Mouse (Mus musculus): Measurements from ENCODE around the gene Olfr643. TPM values are rescaled to one million over a fixed set of nuclear protein-coding genes. Genes with fewer than 3 reads are reported as not detected.
"Not testable (repeated sequence)": the region's sequence is repeated elsewhere in the genome, so short reads cannot be mapped to it uniquely, and the experiment has no call there.

Olfr643 gene
- total and polyA plus RNA-seq, 2 experiments from 2014 or later = not detected

DNA sequence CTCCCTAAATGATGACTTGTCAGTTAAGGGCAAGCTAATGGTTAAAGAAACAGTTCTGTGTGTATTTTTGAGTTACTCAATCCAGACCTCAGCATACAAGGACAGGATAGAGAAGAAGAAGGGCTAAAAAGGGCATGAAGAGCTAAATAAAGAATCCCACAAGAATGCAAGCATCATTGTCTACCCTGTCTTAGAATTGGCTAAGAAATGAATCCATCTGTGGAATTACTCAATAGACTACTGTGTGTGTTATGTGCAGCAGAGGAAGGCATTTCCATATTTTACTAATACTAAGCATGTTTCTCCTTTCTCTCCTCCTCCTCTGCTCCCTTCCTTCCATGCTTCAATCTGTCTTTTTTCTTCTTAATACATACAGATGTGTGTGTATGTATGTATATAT is 138.1 kb downstream of the Olfr643 start:
- ATAC-seq (ENCODE audit: low FRiP score) (no peak), DNase-seq (ENCODE audit: low spot score) (no peak)
- Histone ChIP-seq H3K4me1 (ENCODE audit: insufficient read depth, low read length) (no peaks in the 10 kb centered on the region), H3K9ac (replicated peaks; ENCODE audit: low read length, poor library complexity, severe bottlenecking) (no peak overlapping the region), H3K27me3 (ENCODE audit: insufficient read depth, low read length) (no peaks in the 10 kb centered on the region), H3K9me3 (ENCODE audit: low read length) (no peaks in the 10 kb centered on the region), H3K27ac (ENCODE audit: low read depth, low read length) (no peak overlapping the region), H3K4me2 (ENCODE audit: low read depth, low read length, poor library complexity, severe bottlenecking) (no peak overlapping the region), H3K36me3 (ENCODE audit: insufficient read depth, low read length) (no peaks in the 10 kb centered on the region), H3K4me3 (ENCODE audit: low read depth, low read length) (no peak overlapping the region)
- no peak for TF ChIP-seq CTCF (IDR thresholded peaks at IDR 0.05)

DNA sequence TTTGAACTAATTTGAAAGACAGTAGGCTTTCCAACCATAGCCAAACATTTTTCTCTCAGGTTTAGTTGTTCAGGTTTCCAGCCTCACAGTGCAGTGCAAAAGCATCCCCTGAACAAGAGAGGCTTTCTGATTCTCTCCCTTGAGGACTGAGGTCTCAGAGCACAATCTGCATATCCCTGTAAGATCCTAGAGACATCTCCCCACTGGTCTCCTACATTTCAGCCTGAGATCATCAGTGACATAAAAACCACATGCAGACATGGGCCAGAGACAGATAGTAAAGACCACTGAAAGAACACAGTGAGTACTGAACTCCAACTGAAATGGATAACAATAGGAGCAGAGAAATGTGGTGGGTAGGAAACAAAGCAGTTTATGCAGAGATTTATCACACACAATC is 138.8 kb downstream of the Olfr643 start, which contains the start of gene Olfr638:
Gene Olfr638 (plus strand): TSS at position 301 of the 400 bp plus-strand sequence.
- ATAC-seq (ENCODE audit: low FRiP score) = no peak
- H3K9ac ChIP-seq (replicated peaks; ENCODE audit: low read length, poor library complexity, severe bottlenecking) = no peak within 1 kb of the TSS

GRCm38 (mm10) chr7:103971782-103972181 is 165.4 kb downstream of the Olfr643 start:
- no peak for DNase-seq (ENCODE audit: low spot score)
- Histone ChIP-seq H3K36me3 (ENCODE audit: insufficient read depth, low read length) (no peaks in the 10 kb centered on the region), H3K9ac (replicated peaks; ENCODE audit: low read length, poor library complexity, severe bottlenecking) (no peak overlapping the region), H3K9me3 (ENCODE audit: low read length) (no peaks in the 10 kb centered on the region), H3K27ac (ENCODE audit: low read depth, low read length) (no peak overlapping the region), H3K4me3 (ENCODE audit: low read depth, low read length) (no peak overlapping the region), H3K27me3 (ENCODE audit: insufficient read depth, low read length) (no peaks in the 10 kb centered on the region), H3K4me1 (ENCODE audit: insufficient read depth, low read length) (no peaks in the 10 kb centered on the region), H3K4me2 (ENCODE audit: low read depth, low read length, poor library complexity, severe bottlenecking) (no peak overlapping the region)
- no peak for ATAC-seq (ENCODE audit: low FRiP score)
- TF ChIP-seq CTCF (IDR thresholded peaks at IDR 0.05) = no peak
- WGBS = 38% methylated on average over 1 of the region's 1 CpGs

More for the DNA sequence above, 138.8 kb downstream of the Olfr643 start, which contains the start of gene Olfr638:
- no peaks in the 10 kb centered on the region for H3K36me3 ChIP-seq (ENCODE audit: insufficient read depth, low read length)
- TF ChIP-seq CTCF (IDR thresholded peaks at IDR 0.05) = no peak
- H3K4me3 ChIP-seq (ENCODE audit: low read depth, low read length) = no peak within 1 kb of the TSS
- no peaks in the 10 kb centered on the region for H3K9me3 ChIP-seq (ENCODE audit: low read length)
- no peaks in the 10 kb centered on the region for H3K27me3 ChIP-seq (ENCODE audit: insufficient read depth, low read length)
- DNase-seq (ENCODE audit: low spot score) = no peak
- no peaks in the 10 kb centered on the region for H3K4me1 ChIP-seq (ENCODE audit: insufficient read depth, low read length)
- H3K4me2 ChIP-seq (ENCODE audit: low read depth, low read length, poor library complexity, severe bottlenecking) = no peak within 1 kb of the TSS
- H3K27ac ChIP-seq (ENCODE audit: low read depth, low read length) = no peak within 1 kb of the TSS

DNA sequence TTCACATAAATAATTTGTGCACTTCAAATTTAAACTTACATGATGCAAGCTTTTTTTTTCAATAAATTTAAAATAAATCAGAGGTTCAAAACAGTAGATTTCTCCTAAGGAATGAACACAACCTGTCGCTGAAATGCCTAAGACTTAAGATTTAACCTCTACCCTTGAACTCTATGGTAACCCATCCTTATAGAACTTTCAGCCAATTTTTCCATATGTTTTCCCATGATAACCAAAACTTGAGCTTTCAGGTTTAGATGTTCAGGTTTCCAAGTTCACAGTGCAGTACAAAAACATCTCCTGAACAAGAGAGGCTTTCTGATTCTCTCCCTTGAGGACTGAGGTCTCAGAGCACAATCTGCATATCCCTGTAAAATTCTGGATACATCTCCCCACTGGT is 166.4 kb downstream of the Olfr643 start, which contains the start of gene Olfr635:
Gene Olfr635 (plus strand): TSS at position 301 of the 400 bp plus-strand sequence.
- Histone ChIP-seq H3K4me1 (ENCODE audit: insufficient read depth, low read length) (no peaks in the 10 kb centered on the region), H3K4me3 (ENCODE audit: low read depth, low read length) (no peak within 1 kb of the TSS), H3K9ac (replicated peaks; ENCODE audit: low read length, poor library complexity, severe bottlenecking) (no peak within 1 kb of the TSS), H3K36me3 (ENCODE audit: insufficient read depth, low read length) (no peaks in the 10 kb centered on the region), H3K9me3 (ENCODE audit: low read length) (no peaks in the 10 kb centered on the region), H3K27ac (ENCODE audit: low read depth, low read length) (no peak within 1 kb of the TSS), H3K27me3 (ENCODE audit: insufficient read depth, low read length) (no peaks in the 10 kb centered on the region), H3K4me2 (ENCODE audit: low read depth, low read length, poor library complexity, severe bottlenecking) (no peak within 1 kb of the TSS)
- TF ChIP-seq CTCF (IDR thresholded peaks at IDR 0.05) = no peak
- ATAC-seq (ENCODE audit: low FRiP score) (no peak), DNase-seq (ENCODE audit: low spot score) (no peak)
- WGBS = 81% methylated on average over 1 of the region's 1 CpGs

DNA sequence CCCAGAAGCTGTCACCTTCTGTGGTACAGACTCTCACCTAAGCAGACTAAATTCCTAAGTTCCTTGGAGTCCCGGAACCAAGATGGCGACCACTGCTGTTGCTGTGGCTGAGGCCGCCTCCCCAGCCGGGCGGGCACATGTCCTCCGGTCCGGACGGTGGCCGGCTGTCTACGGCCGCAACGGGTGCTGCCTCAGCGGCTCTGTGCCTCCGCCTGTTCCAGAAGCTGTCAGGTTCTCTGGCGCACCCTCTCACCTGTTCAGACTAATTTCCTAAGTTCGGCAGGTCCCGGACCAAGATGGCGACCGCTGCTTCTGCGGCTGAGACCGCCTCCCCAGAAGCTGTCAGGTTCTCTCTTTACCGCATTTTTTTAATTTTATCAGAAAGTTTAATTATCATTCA is 170.3 kb downstream of the Olfr643 start:
- H3K4me3 ChIP-seq (ENCODE audit: low read depth, low read length); H3K27ac ChIP-seq (ENCODE audit: low read depth, low read length); ATAC-seq (ENCODE audit: low FRiP score); H3K27me3 ChIP-seq (ENCODE audit: insufficient read depth, low read length); H3K9ac ChIP-seq (replicated peaks; ENCODE audit: low read length, poor library complexity, severe bottlenecking); H3K36me3 ChIP-seq (ENCODE audit: insufficient read depth, low read length); DNase-seq (ENCODE audit: low spot score); H3K4me2 ChIP-seq (ENCODE audit: low read depth, low read length, poor library complexity, severe bottlenecking); H3K9me3 ChIP-seq (ENCODE audit: low read length); H3K4me1 ChIP-seq (ENCODE audit: insufficient read depth, low read length): not testable (repeated sequence)
- 95% methylated on average over 22 of the region's 22 CpGs for WGBS

Other genes with a start within 250 kb of the Olfr643 start
- 0.05 TPM in 1 of 2 replicates, not detected in the other for gene Olfr64, start 242.9 kb downstream of the Olfr643 start, total RNA-seq (2014; rRNA removed)
- gene Olfr64, start 242.9 kb downstream of the Olfr643 start, polyA plus RNA-seq (2015; fragmentation: Nextera tagmentation; extraction: Ambion mirVana) = not detected in 2 replicates
- not detected in 2 replicates for gene Olfr65, start 233.9 kb downstream of the Olfr643 start, total RNA-seq (2014; rRNA removed)
- not detected in 2 replicates for gene Olfr65, start 233.9 kb downstream of the Olfr643 start, polyA plus RNA-seq (2015; fragmentation: Nextera tagmentation; extraction: Ambion mirVana)
- not detected in 2 replicates for gene Olfr631, start 208.6 kb downstream of the Olfr643 start, total RNA-seq (2014; rRNA removed)
- not detected in 2 replicates for gene Olfr631, start 208.6 kb downstream of the Olfr643 start, polyA plus RNA-seq (2015; fragmentation: Nextera tagmentation; extraction: Ambion mirVana)
- gene Olfr632, start 203.1 kb downstream of the Olfr643 start, total RNA-seq (2014; rRNA removed) = not detected in 2 replicates
- gene Olfr632, start 203.1 kb downstream of the Olfr643 start, polyA plus RNA-seq (2015; fragmentation: Nextera tagmentation; extraction: Ambion mirVana) = not detected in 2 replicates
- not detected in 2 replicates for gene Olfr633, start 193.0 kb downstream of the Olfr643 start, total RNA-seq (2014; rRNA removed)
- not detected in 2 replicates for gene Olfr633, start 193.0 kb downstream of the Olfr643 start, polyA plus RNA-seq (2015; fragmentation: Nextera tagmentation; extraction: Ambion mirVana)
- gene Olfr635, start 166.3 kb downstream of the Olfr643 start, total RNA-seq (2014; rRNA removed) = not detected in 2 replicates
- gene Olfr635, start 166.3 kb downstream of the Olfr643 start, polyA plus RNA-seq (2015; fragmentation: Nextera tagmentation; extraction: Ambion mirVana) = 0.01 TPM in 1 of 2 replicates, not detected in the other
- gene Olfr638, start 138.7 kb downstream of the Olfr643 start, total RNA-seq (2014; rRNA removed) = not detected in 2 replicates
- gene Olfr638, start 138.7 kb downstream of the Olfr643 start, polyA plus RNA-seq (2015; fragmentation: Nextera tagmentation; extraction: Ambion mirVana) = not detected in 2 replicates
- gene Olfr639, start 120.1 kb downstream of the Olfr643 start, total RNA-seq (2014; rRNA removed) = 0.14 TPM in 1 of 2 replicates, not detected in the other
- gene Olfr639, start 120.1 kb downstream of the Olfr643 start, polyA plus RNA-seq (2015; fragmentation: Nextera tagmentation; extraction: Ambion mirVana) = not detected in 2 replicates
- gene Olfr640, start 111.8 kb downstream of the Olfr643 start, total RNA-seq (2014; rRNA removed) = 0.11 TPM in 1 of 2 replicates, not detected in the other
- 0.06 TPM in 1 of 2 replicates, not detected in the other for gene Olfr640, start 111.8 kb downstream of the Olfr643 start, polyA plus RNA-seq (2015; fragmentation: Nextera tagmentation; extraction: Ambion mirVana)
- gene Olfr641, start 102.0 kb downstream of the Olfr643 start, total RNA-seq (2014; rRNA removed) = not detected in 2 replicates
- not detected in 2 replicates for gene Olfr641, start 102.0 kb downstream of the Olfr643 start, polyA plus RNA-seq (2015; fragmentation: Nextera tagmentation; extraction: Ambion mirVana)
- gene Olfr642, start 84.7 kb downstream of the Olfr643 start, total RNA-seq (2014; rRNA removed) = not detected in 2 replicates
- gene Olfr642, start 84.7 kb downstream of the Olfr643 start, polyA plus RNA-seq (2015; fragmentation: Nextera tagmentation; extraction: Ambion mirVana) = not detected in 2 replicates
- not detected in 2 replicates for gene 4930516K23Rik, start 76.0 kb downstream of the Olfr643 start, total RNA-seq (2014; rRNA removed)
- gene 4930516K23Rik, start 76.0 kb downstream of the Olfr643 start, polyA plus RNA-seq (2015; fragmentation: Nextera tagmentation; extraction: Ambion mirVana) = not detected in 2 replicates
- not detected in 2 replicates for gene Olfr644, start 65.5 kb downstream of the Olfr643 start, total RNA-seq (2014; rRNA removed)
- gene Olfr644, start 65.5 kb downstream of the Olfr643 start, polyA plus RNA-seq (2015; fragmentation: Nextera tagmentation; extraction: Ambion mirVana) = not detected in 2 replicates
- not detected in 2 replicates for gene Olfr645, start 51.9 kb downstream of the Olfr643 start, total RNA-seq (2014; rRNA removed)
- not detected in 2 replicates for gene Olfr645, start 51.9 kb downstream of the Olfr643 start, polyA plus RNA-seq (2015; fragmentation: Nextera tagmentation; extraction: Ambion mirVana)
- gene Olfr646, start 32.5 kb downstream of the Olfr643 start, total RNA-seq (2014; rRNA removed) = not detected in 2 replicates
- gene Olfr646, start 32.5 kb downstream of the Olfr643 start, polyA plus RNA-seq (2015; fragmentation: Nextera tagmentation; extraction: Ambion mirVana) = not detected in 2 replicates
- gene Ubqln5, start 7.6 kb downstream of the Olfr643 start, total RNA-seq (2014; rRNA removed) = not detected in 2 replicates
- not detected in 2 replicates for gene Ubqln5, start 7.6 kb downstream of the Olfr643 start, polyA plus RNA-seq (2015; fragmentation: Nextera tagmentation; extraction: Ambion mirVana)
- not detected in 2 replicates for gene Ubqln3, start 5.9 kb upstream of the Olfr643 start, total RNA-seq (2014; rRNA removed)
- not detected in 2 replicates for gene Ubqln3, start 5.9 kb upstream of the Olfr643 start, polyA plus RNA-seq (2015; fragmentation: Nextera tagmentation; extraction: Ambion mirVana)
- not detected in 2 replicates for gene Ubqlnl, start 13.2 kb upstream of the Olfr643 start, total RNA-seq (2014; rRNA removed)
- not detected in 2 replicates for gene Ubqlnl, start 13.2 kb upstream of the Olfr643 start, polyA plus RNA-seq (2015; fragmentation: Nextera tagmentation; extraction: Ambion mirVana)
- not detected in 2 replicates for gene Olfm5, start 27.4 kb upstream of the Olfr643 start, total RNA-seq (2014; rRNA removed)
- not detected in 2 replicates for gene Olfm5, start 27.4 kb upstream of the Olfr643 start, polyA plus RNA-seq (2015; fragmentation: Nextera tagmentation; extraction: Ambion mirVana)
- gene Olfr648, start 46.0 kb upstream of the Olfr643 start, total RNA-seq (2014; rRNA removed) = not detected in 2 replicates
- 0.39 and 0.42 TPM in 2 replicates for gene Olfr648, start 46.0 kb upstream of the Olfr643 start, polyA plus RNA-seq (2015; fragmentation: Nextera tagmentation; extraction: Ambion mirVana)
- gene Olfr649, start 58.6 kb upstream of the Olfr643 start, total RNA-seq (2014; rRNA removed) = not detected in 2 replicates
- not detected in 2 replicates for gene Olfr649, start 58.6 kb upstream of the Olfr643 start, polyA plus RNA-seq (2015; fragmentation: Nextera tagmentation; extraction: Ambion mirVana)
- 0.11 and 0.33 TPM in 2 replicates for gene Trim6, start 81.4 kb upstream of the Olfr643 start, total RNA-seq (2014; rRNA removed)
- 0.49 and 0.75 TPM in 2 replicates for gene Trim6, start 81.4 kb upstream of the Olfr643 start, polyA plus RNA-seq (2015; fragmentation: Nextera tagmentation; extraction: Ambion mirVana)
- gene Trim34a, start 107.1 kb upstream of the Olfr643 start, total RNA-seq (2014; rRNA removed) = 1.9 and 2.4 TPM in 2 replicates
- 0.78 and 0.86 TPM in 2 replicates for gene Trim34a, start 107.1 kb upstream of the Olfr643 start, polyA plus RNA-seq (2015; fragmentation: Nextera tagmentation; extraction: Ambion mirVana)
- 0.05 TPM in 1 of 2 replicates, not detected in the other for gene Trim5, start 150.7 kb upstream of the Olfr643 start, total RNA-seq (2014; rRNA removed)
- 0.17 and 0.20 TPM in 2 replicates for gene Trim5, start 150.7 kb upstream of the Olfr643 start, polyA plus RNA-seq (2015; fragmentation: Nextera tagmentation; extraction: Ambion mirVana)
- gene Trim12a, start 178.1 kb upstream of the Olfr643 start, total RNA-seq (2014; rRNA removed) = 0.71 and 5.0 TPM in 2 replicates
- gene Trim12a, start 178.1 kb upstream of the Olfr643 start, polyA plus RNA-seq (2015; fragmentation: Nextera tagmentation; extraction: Ambion mirVana) = 1.3 and 2.2 TPM in 2 replicates
- 0.19 TPM in 1 of 2 replicates, not detected in the other for gene Trim34b, start 192.1 kb upstream of the Olfr643 start, total RNA-seq (2014; rRNA removed)
- not detected in 2 replicates for gene Trim34b, start 192.1 kb upstream of the Olfr643 start, polyA plus RNA-seq (2015; fragmentation: Nextera tagmentation; extraction: Ambion mirVana)
- gene Trim12c, start 216.0 kb upstream of the Olfr643 start, total RNA-seq (2014; rRNA removed) = 3.5 and 3.6 TPM in 2 replicates
- 0.57 and 0.58 TPM in 2 replicates for gene Trim12c, start 216.0 kb upstream of the Olfr643 start, polyA plus RNA-seq (2015; fragmentation: Nextera tagmentation; extraction: Ambion mirVana)
- not detected in 2 replicates for gene Trim30b, start 232.5 kb upstream of the Olfr643 start, total RNA-seq (2014; rRNA removed)
- gene Trim30b, start 232.5 kb upstream of the Olfr643 start, polyA plus RNA-seq (2015; fragmentation: Nextera tagmentation; extraction: Ambion mirVana) = 0.11 TPM in 1 of 2 replicates, not detected in the other